Mouse (Mus musculus) bone marrow, adult 2 months (tissue): ENCODE data around the gene Hps5.

Experiments used
- CTCF ChIP-seq: fragments of 200-500 bp; IDR thresholded peaks from 2 replicates; pipeline ENCODE4 v1.5.1; 2011; ENCODE audit warnings: low read length, control low read depth; ENCODE audit not compliant: control insufficient read depth, insufficient read depth
- POLR2A ChIP-seq: fragments of 200-500 bp; IDR thresholded peaks from 2 replicates; pipeline ENCODE4 v1.6.1; 2011; ENCODE audit warnings: low read depth, mild to moderate bottlenecking, control low read depth, low read length, borderline replicate concordance; ENCODE audit not compliant: control insufficient read depth

GRCm38 (mm10) chr7:46839446-46839845 lies 43.6 kb upstream of the Hps5 start:
- TF ChIP-seq CTCF (no peak), POLR2A (no peak)
